Mouse (Mus musculus) heart, adult 2 months (tissue): ENCODE measurements at regions not wholly inside any gene's neighbourhood (a gene's known extent, or its start where the extent isn't known, plus 50 kb on each side); places are given as distances from the start of the nearest gene placed in this dataset.

Experiments
- CTCF ChIP-seq: fragments of 200-600 bp; IDR thresholded peaks from 2 replicates; pipeline ENCODE4 v1.8.1; 2022; ENCODE audit warnings: antibody characterized with exemption, mild to moderate bottlenecking, moderate library complexity
- EP300 ChIP-seq: fragments of 200-500 bp; IDR thresholded peaks from 2 replicates; pipeline ENCODE4 v1.6.1; 2011; ENCODE audit warnings: low read depth, low read length, control low read depth; ENCODE audit not compliant: insufficient read depth
- POLR2A ChIP-seq: fragments of 200-500 bp; IDR thresholded peaks from 2 replicates; pipeline ENCODE4 v1.6.1; 2011; ENCODE audit warnings: mild to moderate bottlenecking, low read depth, low read length, control low read depth; ENCODE audit not compliant: insufficient read depth

DNA sequence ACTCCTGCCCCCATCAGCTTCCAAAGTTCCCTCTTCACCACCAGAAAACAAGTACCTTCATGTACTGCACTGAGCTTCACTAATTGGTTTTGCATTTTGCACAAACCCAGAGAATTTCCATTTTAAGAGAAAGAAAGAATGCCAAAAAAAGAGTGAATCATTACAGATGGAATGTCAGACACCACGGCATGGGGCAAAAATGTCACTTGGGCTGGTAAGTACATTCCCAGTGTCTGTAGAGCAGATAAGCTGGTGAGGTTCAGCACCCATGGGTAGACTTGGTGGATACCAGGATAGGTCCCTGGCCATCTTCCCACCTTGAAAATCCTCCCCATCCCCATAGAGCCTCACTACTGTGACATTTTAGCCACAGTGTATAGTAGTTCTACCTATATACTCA is 113.8 kb downstream of the Lmo4 start:
- TF ChIP-seq CTCF (no peak), POLR2A (no peak), EP300 (no peak)
